Mouse (Mus musculus) bone marrow, adult 2 months (tissue): ENCODE measurements around the gene Col25a1. TPM values are rescaled to one million over a fixed set of nuclear protein-coding genes. Genes with fewer than 3 reads are reported as not detected.

Source experiments
- H3K27ac ChIP-seq: fragments of 200-500 bp; 2 replicates; pipeline ENCODE4 v1.5.1; 2012; ENCODE audit warnings: low read depth, mild to moderate bottlenecking, control low read depth, inconsistent platforms, low read length; ENCODE audit not compliant: control insufficient read depth, poor library complexity, insufficient read depth
- H3K4me1 ChIP-seq: fragments of 200-500 bp; 2 replicates; pipeline ENCODE4 v1.6.1; 2011; ENCODE audit warnings: low read length; ENCODE audit not compliant: control insufficient read depth, insufficient read depth
- H3K4me3 ChIP-seq: fragments of 200-500 bp; replicated peaks from 2 replicates; pipeline ENCODE3; 2011; ENCODE audit warnings: mild to moderate bottlenecking, low read depth, low read length, control low read depth; ENCODE audit not compliant: control insufficient read depth
- CTCF ChIP-seq: fragments of 200-500 bp; IDR thresholded peaks from 2 replicates; pipeline ENCODE4 v1.5.1; 2011; ENCODE audit warnings: low read length, control low read depth; ENCODE audit not compliant: control insufficient read depth, insufficient read depth
- POLR2A ChIP-seq: fragments of 200-500 bp; IDR thresholded peaks from 2 replicates; pipeline ENCODE4 v1.6.1; 2011; ENCODE audit warnings: low read depth, mild to moderate bottlenecking, control low read depth, low read length, borderline replicate concordance; ENCODE audit not compliant: control insufficient read depth
- WGBS: fragments of 180-500 bp; shearing (Covaris S2); methylation state at CpG from one replicate; pipeline ENCODE4 v1.1.7; 2018; 5-methylcytosine and 5-hydroxymethylcytosine counted together
- polyA plus RNA-seq: library from polyadenylated mRNA; stranded (reverse); fragments of >200 nt; gene quantifications from 2 replicates; pipeline ENCODE4 v1.2.4, GENCODE M21; 2011; ENCODE audit warnings: low replicate concordance; ENCODE audit not compliant: missing spikeins, insufficient read depth, insufficient read length

Col25a1 gene
- polyA plus RNA-seq, 1 experiment: not detected

DNA sequence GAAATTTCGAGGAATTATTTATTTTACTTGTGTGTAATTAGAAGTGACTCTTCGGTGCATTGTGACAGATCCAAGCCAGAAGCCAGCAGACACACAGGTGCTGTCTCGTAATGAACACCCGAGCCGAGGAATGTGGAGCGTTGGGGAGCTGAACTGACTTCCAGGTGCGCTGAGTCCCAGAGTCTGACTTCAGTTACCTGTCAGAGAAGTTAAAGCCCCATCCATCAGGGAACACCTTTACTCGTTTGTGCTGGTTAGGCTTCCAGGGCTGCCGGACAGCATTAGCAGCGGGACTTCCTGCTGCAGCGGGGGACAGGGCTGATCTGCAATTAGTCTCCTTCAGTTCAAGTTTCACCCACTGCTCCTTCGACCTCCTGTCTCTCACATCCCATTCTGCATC lies 172.3 kb downstream of the Col25a1 start:
- H3K27ac ChIP-seq: no peak overlapping the region
- TF ChIP-seq CTCF (no peak), POLR2A (no peak)
- H3K4me1 ChIP-seq: no peaks in the 10 kb centered on the region
- WGBS: 74% methylated on average over 12 of the region's 12 CpGs
- no peak overlapping the region for H3K4me3 ChIP-seq

DNA sequence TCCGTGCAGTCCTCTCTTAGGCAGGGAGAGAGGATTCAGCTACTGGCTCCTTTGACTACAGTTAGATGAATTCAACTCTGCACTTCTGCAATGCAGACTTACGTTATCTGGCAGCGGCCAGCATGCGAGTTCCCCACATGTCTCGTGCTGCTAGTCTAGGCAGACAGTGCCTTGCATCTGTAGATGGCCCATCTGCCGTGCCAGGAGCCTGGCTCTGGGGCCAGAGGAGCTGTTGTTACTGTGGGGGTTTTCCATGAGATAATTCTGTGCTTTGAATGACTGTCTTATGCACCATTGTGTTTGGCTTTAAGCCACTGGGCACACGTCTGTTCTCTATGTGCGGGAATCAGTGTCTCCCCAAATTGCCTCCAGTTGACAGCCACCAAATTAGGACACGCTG lies 173.5 kb downstream of the Col25a1 start:
- Histone ChIP-seq H3K27ac (no peak overlapping the region), H3K4me3 (no peak overlapping the region), H3K4me1 (no peaks in the 10 kb centered on the region)
- WGBS: 87% methylated on average over 9 of the region's 9 CpGs
- TF ChIP-seq POLR2A (no peak), CTCF (no peak)

- H3K4me1 ChIP-seq: no peaks in the 10 kb centered on the region
- 79% methylated on average over 9 of the region's 9 CpGs for WGBS
- H3K27ac ChIP-seq: no peak overlapping the region
- TF ChIP-seq POLR2A: no peak
- no peak for TF ChIP-seq CTCF
- H3K4me3 ChIP-seq: no peak overlapping the region
Measured at GRCm38 (mm10) chr3:130305686-130306085, 174.4 kb downstream of the Col25a1 start.

GRCm38 (mm10) chr3:130309277-130309676 lies 178.0 kb downstream of the Col25a1 start:
- Histone ChIP-seq H3K4me3 (no peak overlapping the region), H3K4me1 (no peaks in the 10 kb centered on the region), H3K27ac (no peak overlapping the region)
- 82% methylated on average over 4 of the region's 4 CpGs for WGBS
- TF ChIP-seq POLR2A (no peak), CTCF (no peak)

- Histone ChIP-seq H3K4me1 (no peaks in the 10 kb centered on the region), H3K27ac (no peak overlapping the region), H3K4me3 (no peak overlapping the region)
- 81% methylated on average over 14 of the region's 14 CpGs for WGBS
- TF ChIP-seq CTCF (no peak), POLR2A (no peak)
Measured at GRCm38 (mm10) chr3:130310694-130311305, 179.5 kb downstream of the Col25a1 start.

GRCm38 (mm10) chr3:130313246-130313645 lies 181.9 kb downstream of the Col25a1 start:
- Histone ChIP-seq H3K27ac (no peak overlapping the region), H3K4me1 (no peaks in the 10 kb centered on the region), H3K4me3 (no peak overlapping the region)
- TF ChIP-seq CTCF (no peak), POLR2A (no peak)
- WGBS: 82% methylated on average over 6 of the region's 6 CpGs

DNA sequence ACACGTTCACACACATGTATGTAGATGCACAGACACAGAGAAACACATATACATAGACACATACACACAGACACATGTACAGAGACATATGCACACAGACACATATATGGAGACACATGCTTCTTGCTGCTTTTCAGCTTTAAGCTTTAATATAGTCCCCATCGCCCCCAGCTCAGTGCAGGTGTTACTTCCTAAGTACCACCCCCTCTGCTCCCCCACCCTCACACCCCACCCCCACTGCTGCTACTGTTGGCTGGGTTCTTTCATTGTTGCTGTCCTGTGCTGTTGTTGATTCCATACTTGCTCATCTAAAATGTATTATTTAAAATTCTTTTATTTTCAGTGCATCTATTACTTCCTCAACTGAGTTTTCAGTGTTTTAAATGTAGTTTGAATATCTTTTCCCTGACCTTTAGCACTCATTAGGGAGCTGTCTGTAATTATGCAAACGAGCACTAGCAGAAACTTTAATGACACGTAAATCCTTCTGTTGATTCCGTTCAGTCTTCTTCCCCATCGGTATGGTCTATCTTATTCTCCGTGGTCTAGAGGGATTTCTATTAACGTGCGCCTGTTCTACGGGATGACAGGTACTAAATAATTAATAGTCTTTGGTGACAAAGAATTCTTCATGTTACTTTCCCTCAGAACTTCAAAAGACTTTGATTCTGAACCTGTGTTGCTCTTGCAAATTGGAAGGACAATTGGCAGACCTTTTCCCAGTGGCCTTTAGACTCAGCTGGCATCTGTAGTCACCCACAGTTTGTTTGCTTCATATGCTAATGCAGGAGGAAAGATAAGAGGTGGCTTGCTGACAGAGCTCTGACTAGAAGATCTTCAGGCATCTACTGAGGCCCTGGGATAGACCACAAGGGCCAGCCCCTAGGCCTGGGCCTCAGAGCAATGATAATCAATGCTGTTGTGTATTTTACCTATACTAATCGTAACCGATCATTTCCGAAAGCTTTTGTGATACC lies 196.0 kb downstream of the Col25a1 start:
- WGBS: 81% methylated on average over 13 of the region's 13 CpGs
- H3K4me3 ChIP-seq: no peak overlapping the region
- H3K27ac ChIP-seq: no peak overlapping the region
- H3K4me1 ChIP-seq: no peaks in the 10 kb centered on the region; the same call in 1 of the 2 replicates
- no peak for TF ChIP-seq CTCF
- no peak for TF ChIP-seq POLR2A

- no peak overlapping the region for H3K4me3 ChIP-seq
- H3K4me1 ChIP-seq: no peaks in the 10 kb centered on the region
- no peak overlapping the region for H3K27ac ChIP-seq
- TF ChIP-seq POLR2A (no peak), CTCF (no peak)
- 68% methylated on average over 9 of the region's 9 CpGs for WGBS
Measured at GRCm38 (mm10) chr3:130328909-130329308, 197.6 kb downstream of the Col25a1 start.
